Mouse (Mus musculus) adrenal gland, postnatal 4 days (tissue): Measurements from ENCODE around the gene Btbd35f30. TPM values are rescaled to one million over a fixed set of nuclear protein-coding genes. Genes with fewer than 3 reads are reported as not detected.
"Not testable (repeated sequence)": the region's sequence is repeated elsewhere in the genome, so short reads cannot be mapped to it uniquely, and the experiment has no call there.

Source experiments
- DNase-seq, 2 experiments: peaks; one replicate each; pipeline ENCODE4 v3.0.0; 2021 to 2022; ENCODE audit warnings: low spot score in 2 of 2, mixed read lengths in 2 of 2
- long read RNA-seq, 2 experiments: library from polyadenylated mRNA; stranded (forward); transcript quantifications; one replicate each; pipeline ENCODE4 v2.0.0; 2021
- total RNA-seq, 2 experiments: library from RNA; stranded (reverse); gene quantifications; 2 replicates each; pipeline ENCODE4 v1.2.3; 2021

The Btbd35f30 gene
- total RNA-seq: not detected
- long read RNA-seq, experiment 1: 0 reads
- long read RNA-seq, experiment 2: 0 reads

- DNase-seq: not testable (repeated sequence)
These were observed at the start of gene Btbd35f30 for GRCm38 (mm10) chrX:32894325-32894724. Gene Btbd35f30 (plus strand): TSS chrX:32894625.

- not testable (repeated sequence) for DNase-seq
These were observed 47.0 kb downstream of the Btbd35f30 start, which contains the start of gene Gm21789 for GRCm38 (mm10) chrX:32941468-32941867. Gene Gm21789 (plus strand): TSS chrX:32941768.

Other genes starting within 250 kb of the Btbd35f30 start
- not detected for gene Gm5926, start 243.9 kb upstream of the Btbd35f30 start, total RNA-seq
- not detected for gene Btbd35f21, start 168.5 kb upstream of the Btbd35f30 start, total RNA-seq
- not detected for gene Gm21789, start 47.1 kb downstream of the Btbd35f30 start, total RNA-seq
- not detected for gene Btbd35f5, start 79.3 kb downstream of the Btbd35f30 start, total RNA-seq